Mouse (Mus musculus) urinary bladder, adult 2 months (tissue): ENCODE measurements around the gene Map9. TPM values are rescaled to one million over a fixed set of nuclear protein-coding genes. Genes with fewer than 3 reads are reported as not detected.
"Not testable (repeated sequence)": the region's sequence is repeated elsewhere in the genome, so short reads cannot be mapped to it uniquely, and the experiment has no call there.

Source experiments
- DNase-seq: peaks from one replicate; pipeline ENCODE4 v3.0.0; 2022; ENCODE audit warnings: low spot score
- polyA plus RNA-seq: library from polyadenylated mRNA; depleted of rRNA; stranded (reverse); fragments of >200 nt; gene quantifications from 2 replicates; pipeline ENCODE4 v1.2.3, GENCODE M21; 2012; rRNA removed

Map9 gene
- polyA plus RNA-seq, 1 experiment, result 2.4 TPM

- no peak for DNase-seq
Measured at GRCm38 (mm10) chr3:82412397-82412796, 54.6 kb downstream of the Map9 start.

GRCm38 (mm10) chr3:82417958-82418357 lies 60.1 kb downstream of the Map9 start:
- no peak for DNase-seq

- no peak for DNase-seq
Measured at GRCm38 (mm10) chr3:82435351-82435750, 77.5 kb downstream of the Map9 start.

- DNase-seq, result no peak
Measured at GRCm38 (mm10) chr3:82440976-82441375, 83.1 kb downstream of the Map9 start.

- not testable (repeated sequence) for DNase-seq
Measured at GRCm38 (mm10) chr3:82441601-82442000, 83.8 kb downstream of the Map9 start.

Other genes with a start within 250 kb of the Map9 start
- 13.7 and 18.5 TPM in 2 replicates for gene Gucy1a1, start 212.3 kb upstream of the Map9 start, polyA plus RNA-seq
- 0.23 and 0.32 TPM in 2 replicates for gene Npy2r, start 190.0 kb downstream of the Map9 start, polyA plus RNA-seq